Mouse (Mus musculus) forebrain, embryonic 14.5 days (tissue): ENCODE results near the gene Olfr904. TPM values are rescaled to one million over a fixed set of nuclear protein-coding genes. Genes with fewer than 3 reads are reported as not detected.

ENCODE experiments used
- ATAC-seq: fragments of 200-750 bp; cut with Nextera tagmentation; 2 replicates; pipeline ENCODE4 v1.8.0; 2017; ENCODE audit warnings: mild to moderate bottlenecking, moderate library complexity
- DNase-seq: peaks from one replicate; pipeline ENCODE4 v3.0.0-alpha.2; 2015; ENCODE audit warnings: low spot score
- H3K27ac ChIP-seq: fragments of 300-500 bp; sonication (generic); 2 replicates; pipeline ENCODE4 v1.5.1; 2014; ENCODE audit warnings: low read depth, mild to moderate bottlenecking, control low read depth, low read length, moderate library complexity
- H3K27me3 ChIP-seq: fragments of 300-500 bp; sonication (generic); replicated peaks from 2 replicates; pipeline ENCODE4 v1.6.1; 2014; ENCODE audit warnings: low read length, control low read depth, mixed read lengths; ENCODE audit not compliant: control insufficient read depth, insufficient read depth
- H3K36me3 ChIP-seq: fragments of 300-500 bp; sonication (generic); 2 replicates; pipeline ENCODE4 v1.6.1; 2014; ENCODE audit warnings: low read length, control low read depth; ENCODE audit not compliant: control insufficient read depth, insufficient read depth
- H3K4me1 ChIP-seq: fragments of 300-500 bp; sonication (generic); 2 replicates; pipeline ENCODE4 v1.6.1; 2014; ENCODE audit warnings: antibody characterized with exemption, low read length, control low read depth; ENCODE audit not compliant: control insufficient read depth, insufficient read depth
- H3K4me2 ChIP-seq: fragments of 300-500 bp; sonication (generic); 2 replicates; pipeline ENCODE4 v1.6.1; 2014; ENCODE audit warnings: mild to moderate bottlenecking, control low read depth, low read length
- H3K4me3 ChIP-seq: fragments of 300-500 bp; sonication (generic); 2 replicates; pipeline ENCODE4 v1.5.1; 2014; ENCODE audit warnings: low read depth, low read length, control low read depth
- H3K9ac ChIP-seq: fragments of 300-500 bp; sonication (generic); 2 replicates; pipeline ENCODE4 v1.6.1; 2014; ENCODE audit warnings: mild to moderate bottlenecking, low read length, control low read depth, moderate library complexity
- H3K9me3 ChIP-seq: fragments of 300-500 bp; sonication (generic); replicated peaks from 2 replicates; pipeline ENCODE4 v1.6.1; 2016; ENCODE audit warnings: low read length, control low read depth, mixed read lengths; ENCODE audit not compliant: control insufficient read depth
- WGBS: fragments of 180-500 bp; shearing (Covaris S2); extraction: QIAGEN DNeasy Blood & Tissue Kit; methylation state at CpG from one replicate; pipeline ENCODE4 v1.1.7; 2014; 5-methylcytosine and 5-hydroxymethylcytosine counted together
- polyA plus RNA-seq: library from polyadenylated mRNA; unstranded; fragments of >200 nt; fragmentation: Nextera tagmentation; extraction: Ambion mirVana; gene quantifications from 2 replicates; pipeline ENCODE4 v1.2.1, GENCODE M21; 2014

Gene Olfr904
- polyA plus RNA-seq, 1 experiment from 2014 or later: not detected

DNA sequence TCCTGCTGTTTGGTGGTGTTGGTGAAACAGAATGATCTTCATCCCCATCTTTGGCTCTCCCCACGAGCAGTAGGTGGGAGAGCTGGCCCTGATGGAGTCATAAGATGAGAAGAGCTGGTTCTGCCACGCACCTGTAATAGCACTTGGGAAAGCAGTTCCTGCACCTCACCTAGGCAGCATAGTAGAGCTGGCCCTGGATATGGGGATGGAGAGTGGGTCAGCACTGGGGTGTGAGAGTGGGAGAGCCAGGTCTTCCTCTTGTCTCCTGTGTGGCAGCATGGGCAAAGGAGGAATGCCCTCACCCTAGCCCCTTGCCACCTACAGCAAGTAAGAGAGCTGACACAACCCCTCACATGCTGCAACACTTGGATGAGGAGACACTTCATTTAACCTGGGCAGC, 49.4 kb downstream of the Olfr904 start:
- 73% methylated on average over 2 of the region's 2 CpGs for WGBS
- Histone ChIP-seq H3K4me3 (no peak overlapping the region), H3K4me2 (no peak overlapping the region), H3K27ac (no peak overlapping the region), H3K9me3 (no peaks in the 10 kb centered on the region), H3K27me3 (no peaks in the 10 kb centered on the region), H3K36me3 (no peaks in the 10 kb centered on the region), H3K9ac (no peak overlapping the region), H3K4me1 (no peaks in the 10 kb centered on the region)
- ATAC-seq (no peak), DNase-seq (no peak)

Other genes starting within 250 kb of the Olfr904 start
- gene Olfr894, start 245.1 kb upstream of the Olfr904 start, polyA plus RNA-seq: not detected in 2 replicates
- not detected in 2 replicates for gene Olfr143, start 210.4 kb upstream of the Olfr904 start, polyA plus RNA-seq
- gene Olfr895, start 195.3 kb upstream of the Olfr904 start, polyA plus RNA-seq: not detected in 2 replicates
- not detected in 2 replicates for gene Olfr896-ps1, start 172.0 kb upstream of the Olfr904 start, polyA plus RNA-seq
- gene Olfr25, start 134.1 kb upstream of the Olfr904 start, polyA plus RNA-seq: not detected in 2 replicates
- gene Olfr898, start 114.7 kb upstream of the Olfr904 start, polyA plus RNA-seq: not detected in 2 replicates
- gene Olfr250, start 96.2 kb upstream of the Olfr904 start, polyA plus RNA-seq: not detected in 2 replicates
- not detected in 2 replicates for gene Olfr251, start 86.1 kb upstream of the Olfr904 start, polyA plus RNA-seq
- not detected in 2 replicates for gene Olfr147, start 61.4 kb upstream of the Olfr904 start, polyA plus RNA-seq
- gene Olfr901, start 33.7 kb upstream of the Olfr904 start, polyA plus RNA-seq: not detected in 2 replicates
- gene Olfr902, start 15.5 kb upstream of the Olfr904 start, polyA plus RNA-seq: not detected in 2 replicates
- not detected in 2 replicates for gene Olfr905, start 8.0 kb downstream of the Olfr904 start, polyA plus RNA-seq
- not detected in 2 replicates for gene Olfr906, start 23.9 kb downstream of the Olfr904 start, polyA plus RNA-seq
- not detected in 2 replicates for gene Olfr907, start 32.7 kb downstream of the Olfr904 start, polyA plus RNA-seq
- not detected in 2 replicates for gene Olfr911-ps1, start 58.4 kb downstream of the Olfr904 start, polyA plus RNA-seq
- gene Olfr910, start 74.7 kb downstream of the Olfr904 start, polyA plus RNA-seq: not detected in 2 replicates
- not detected in 2 replicates for gene Olfr912, start 117.0 kb downstream of the Olfr904 start, polyA plus RNA-seq
- gene Olfr913, start 129.6 kb downstream of the Olfr904 start, polyA plus RNA-seq: not detected in 2 replicates
- gene Olfr914, start 142.0 kb downstream of the Olfr904 start, polyA plus RNA-seq: not detected in 2 replicates
- gene Olfr916, start 196.7 kb downstream of the Olfr904 start, polyA plus RNA-seq: not detected in 2 replicates
- gene Olfr917, start 202.7 kb downstream of the Olfr904 start, polyA plus RNA-seq: not detected in 2 replicates
- not detected in 2 replicates for gene Olfr918, start 211.5 kb downstream of the Olfr904 start, polyA plus RNA-seq
- not detected in 2 replicates for gene Olfr919, start 240.5 kb downstream of the Olfr904 start, polyA plus RNA-seq